Mouse (Mus musculus) brown adipose tissue, adult 24 weeks (tissue): ENCODE results near the gene Plekha8. TPM values are rescaled to one million over a fixed set of nuclear protein-coding genes. Genes with fewer than 3 reads are reported as not detected.

Experiments used
- H3K27ac ChIP-seq: fragments of 200-500 bp; replicated peaks from 2 replicates; pipeline ENCODE4 v1.5.1; 2012; ENCODE audit warnings: low read depth, mild to moderate bottlenecking, low read length
- H3K4me1 ChIP-seq: fragments of 200-500 bp; 2 replicates; pipeline ENCODE4 v1.6.1; 2012; ENCODE audit warnings: low read length, mixed read lengths; ENCODE audit not compliant: control insufficient read depth, insufficient read depth, insufficient read length
- H3K4me3 ChIP-seq: fragments of 200-500 bp; 2 replicates; pipeline ENCODE4 v1.5.1; 2012; ENCODE audit warnings: low read depth, mild to moderate bottlenecking, low read length, moderate library complexity; ENCODE audit not compliant: insufficient read depth
- polyA plus RNA-seq: library from polyadenylated mRNA; stranded (reverse); fragments of >200 nt; gene quantifications from 2 replicates; pipeline ENCODE4 v1.2.4, GENCODE M21; 2012; ENCODE audit not compliant: missing spikeins, insufficient read depth, insufficient read length

Plekha8 gene
- polyA plus RNA-seq, 1 experiment: 8.2 TPM

DNA sequence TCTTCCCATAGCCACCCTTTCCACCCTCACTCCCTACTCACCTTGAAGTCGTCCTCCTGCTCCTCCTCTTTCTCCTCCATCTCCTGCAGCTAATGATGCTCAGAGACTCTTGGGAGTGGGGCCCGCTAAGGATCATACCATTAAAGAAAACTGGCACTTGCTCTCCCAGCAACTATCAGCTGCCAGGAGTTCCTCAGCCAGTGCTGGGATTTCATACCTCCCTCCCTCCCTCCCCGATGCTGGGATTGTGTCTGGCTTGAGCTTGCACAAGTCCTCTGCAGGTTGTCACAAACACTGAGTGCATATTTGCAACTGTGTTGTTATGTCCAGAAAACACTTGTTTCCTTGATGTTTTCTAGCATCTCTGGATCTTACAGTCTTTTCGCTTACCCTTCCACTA, 2.3 kb downstream of the Plekha8 start, which contains the start of gene Fkbp14:
Gene Fkbp14, minus strand, starts transcription at position 101 of the 400 bp plus-strand sequence.
- no peak within 1 kb of the TSS for H3K27ac ChIP-seq
- H3K4me3 ChIP-seq: peak within 1 kb of the TSS; percentile 7; the same call in 1 of the 2 replicates
- no peaks in the 10 kb centered on the region; the same call in 1 of the 2 replicates for H3K4me1 ChIP-seq

GRCm38 (mm10) chr6:54597711-54598110, 2.8 kb downstream of the Plekha8 start:
- H3K27ac ChIP-seq: no peak overlapping the region
- H3K4me3 ChIP-seq: no peak overlapping the region
- H3K4me1 ChIP-seq: no peaks in the 10 kb centered on the region; the same call in 1 of the 2 replicates

DNA sequence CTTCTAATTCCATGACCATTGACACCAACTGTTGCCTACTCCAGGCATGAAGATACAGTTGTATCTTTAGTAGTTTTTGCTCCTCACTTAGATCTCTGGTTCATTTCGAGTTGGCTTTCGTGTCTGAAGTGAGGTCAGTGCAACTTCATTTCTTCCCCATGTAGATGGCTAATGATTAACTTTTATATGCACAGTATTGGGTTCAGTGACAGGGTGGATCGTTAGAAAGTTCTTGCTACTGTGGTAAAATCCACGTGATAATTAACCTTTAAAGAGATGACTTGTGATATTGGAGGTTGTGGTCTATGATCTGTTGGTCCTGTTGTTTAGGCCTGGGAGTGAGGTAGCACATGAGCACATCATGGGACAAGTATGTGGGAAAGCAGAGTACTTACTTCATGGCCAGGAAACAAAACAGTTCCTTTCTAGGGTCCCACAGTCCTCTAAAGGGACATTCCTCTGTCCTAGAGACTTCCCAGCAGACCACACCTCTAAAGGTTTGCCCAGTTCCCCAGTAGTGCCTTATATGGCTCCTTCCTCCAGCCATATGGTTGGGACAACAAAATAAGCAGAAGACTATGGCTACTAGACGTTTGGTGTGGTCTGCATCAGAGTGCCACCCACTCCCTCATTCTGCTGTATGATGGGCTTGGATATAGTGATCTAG, 5.9 kb downstream of the Plekha8 start:
- no peak overlapping the region for H3K4me3 ChIP-seq
- no peak overlapping the region for H3K27ac ChIP-seq
- peaks cover 2% of the 10 kb centered on the region; the same call in 1 of the 2 replicates for H3K4me1 ChIP-seq

DNA sequence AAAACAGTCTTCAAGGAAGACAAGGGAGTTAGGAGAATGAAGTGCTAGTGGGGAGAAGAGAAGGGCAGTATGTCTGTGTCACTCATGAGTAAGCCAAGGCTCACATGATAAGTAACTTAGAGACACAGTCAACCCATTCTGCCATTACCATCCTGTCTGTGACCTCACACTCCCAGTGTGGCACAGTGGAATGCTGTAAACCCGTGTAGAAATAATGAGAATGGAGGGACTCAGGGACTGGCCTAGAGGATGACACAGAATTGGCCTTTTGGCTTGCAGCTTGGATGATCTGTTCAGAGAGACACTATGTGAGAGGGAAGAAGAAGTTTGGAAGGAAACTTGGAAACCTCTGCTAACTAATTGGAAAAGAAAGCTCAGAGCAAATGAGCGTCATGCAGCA, 8.0 kb downstream of the Plekha8 start:
- no peak overlapping the region for H3K4me3 ChIP-seq
- H3K4me1 ChIP-seq: peaks cover 2% of the 10 kb centered on the region; the same call in 1 of the 2 replicates
- H3K27ac ChIP-seq: no peak overlapping the region

DNA sequence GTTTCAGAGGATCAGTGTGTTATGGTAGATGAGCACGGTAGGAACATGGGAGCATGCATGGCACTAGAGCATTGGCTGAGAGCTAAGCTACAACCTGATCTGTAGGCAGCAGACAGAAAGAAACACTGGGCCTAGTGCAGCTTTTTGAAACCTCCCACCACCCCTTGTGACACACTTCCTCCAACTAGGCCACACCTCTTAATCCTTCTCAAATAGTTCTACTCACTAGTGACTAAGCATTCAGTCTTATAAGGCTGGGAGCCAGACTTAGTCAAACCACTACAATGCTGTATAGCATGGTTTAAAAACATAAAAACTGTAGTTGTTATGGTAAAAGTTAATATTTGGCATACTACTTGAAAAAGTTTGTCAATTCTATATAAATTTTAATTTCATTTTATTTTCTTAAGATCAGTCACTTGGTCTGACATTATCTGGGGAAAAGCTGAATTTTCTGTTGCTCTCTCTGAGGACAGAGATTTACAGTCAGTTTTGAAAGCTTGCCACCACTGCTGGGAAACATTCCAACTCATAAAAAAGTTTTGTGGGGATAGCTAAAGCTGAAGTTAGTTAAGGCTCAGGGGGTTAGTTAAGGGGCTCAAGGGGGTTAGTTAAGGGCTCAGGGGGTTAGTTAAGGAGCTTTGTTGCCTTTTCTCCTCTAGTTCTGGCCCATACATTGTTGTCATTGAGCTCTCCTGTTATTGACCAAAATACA, 9.2 kb downstream of the Plekha8 start:
- Histone ChIP-seq H3K27ac (peak overlapping the region; percentile 38), H3K4me1 (peaks cover 2% of the 10 kb centered on the region; the same call in 1 of the 2 replicates), H3K4me3 (no peak overlapping the region)

DNA sequence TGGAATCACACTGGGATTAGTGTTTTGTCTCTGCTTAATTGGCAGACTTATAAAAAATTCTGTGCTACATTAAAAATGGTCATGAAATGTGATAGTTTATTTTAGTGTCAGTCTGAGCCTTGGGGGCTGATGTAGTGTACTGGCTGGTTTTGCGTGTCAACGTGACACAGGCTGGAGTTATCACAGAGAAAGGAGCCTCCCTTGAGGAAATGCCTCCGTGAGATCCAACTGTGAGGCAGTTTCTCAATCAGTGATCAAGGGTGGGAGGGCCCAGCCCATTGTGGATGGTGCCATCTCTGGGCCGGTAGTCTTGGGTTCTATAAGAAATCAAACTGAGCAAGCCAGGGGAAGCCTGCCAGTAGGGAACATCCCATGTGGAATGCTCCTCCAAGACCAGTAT, 11.3 kb downstream of the Plekha8 start:
- Histone ChIP-seq H3K27ac (no peak overlapping the region), H3K4me3 (no peak overlapping the region), H3K4me1 (peaks cover 2% of the 10 kb centered on the region; the same call in 1 of the 2 replicates)

DNA sequence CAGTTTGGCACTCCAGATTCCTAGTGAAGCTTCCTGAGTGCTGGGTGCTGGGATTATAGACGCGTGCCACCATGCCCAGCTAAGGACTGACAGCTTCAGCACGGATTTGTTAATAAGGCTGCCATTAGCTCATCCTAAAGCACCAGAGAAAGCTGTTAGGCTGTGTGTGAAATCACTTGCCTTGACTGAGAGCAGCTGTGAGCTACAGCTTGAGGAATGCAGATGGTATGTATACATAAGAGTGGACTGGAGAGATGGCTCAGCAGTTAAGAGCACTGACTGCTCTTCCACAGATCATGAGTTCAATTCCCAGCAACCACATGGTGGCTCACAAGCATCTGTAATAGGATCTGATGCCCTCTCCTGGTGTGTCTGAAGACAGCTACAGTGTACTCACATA, 22.5 kb downstream of the Plekha8 start:
- H3K4me3 ChIP-seq: no peak overlapping the region
- no peaks in the 10 kb centered on the region for H3K4me1 ChIP-seq
- no peak overlapping the region for H3K27ac ChIP-seq

GRCm38 (mm10) chr6:54619530-54619929, 24.6 kb downstream of the Plekha8 start:
- H3K4me1 ChIP-seq: no peaks in the 10 kb centered on the region
- H3K27ac ChIP-seq: no peak overlapping the region
- H3K4me3 ChIP-seq: no peak overlapping the region

DNA sequence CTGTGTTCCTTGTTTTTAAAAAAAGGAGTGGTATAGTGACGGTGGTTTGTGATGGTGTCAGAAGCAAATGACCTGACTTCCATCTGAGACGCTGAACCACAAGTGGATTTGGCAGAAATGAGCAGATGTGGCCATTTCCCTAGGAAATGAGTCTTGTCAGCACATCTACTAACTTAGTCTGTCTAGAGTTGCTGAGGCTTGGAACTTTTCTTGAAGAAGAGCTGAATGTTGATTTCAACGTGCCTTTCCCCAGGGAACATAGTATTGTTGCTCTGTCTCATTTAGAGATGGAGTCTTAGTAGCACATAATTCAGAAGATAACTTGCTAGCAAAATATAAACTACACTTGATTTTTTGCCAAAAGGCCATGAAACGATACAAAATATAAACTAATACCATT, 25.4 kb downstream of the Plekha8 start:
- no peak overlapping the region for H3K27ac ChIP-seq
- H3K4me1 ChIP-seq: no peaks in the 10 kb centered on the region
- H3K4me3 ChIP-seq: no peak overlapping the region

GRCm38 (mm10) chr6:54628381-54628780, 33.5 kb downstream of the Plekha8 start:
- Histone ChIP-seq H3K4me3 (no peak overlapping the region), H3K27ac (no peak overlapping the region), H3K4me1 (no peaks in the 10 kb centered on the region)

GRCm38 (mm10) chr6:54629734-54630133, 34.8 kb downstream of the Plekha8 start:
- Histone ChIP-seq H3K4me3 (no peak overlapping the region), H3K27ac (no peak overlapping the region), H3K4me1 (no peaks in the 10 kb centered on the region)

- Histone ChIP-seq H3K4me3 (no peak overlapping the region), H3K4me1 (no peaks in the 10 kb centered on the region), H3K27ac (no peak overlapping the region)
These were observed 36.6 kb downstream of the Plekha8 start for GRCm38 (mm10) chr6:54631462-54631861.

DNA sequence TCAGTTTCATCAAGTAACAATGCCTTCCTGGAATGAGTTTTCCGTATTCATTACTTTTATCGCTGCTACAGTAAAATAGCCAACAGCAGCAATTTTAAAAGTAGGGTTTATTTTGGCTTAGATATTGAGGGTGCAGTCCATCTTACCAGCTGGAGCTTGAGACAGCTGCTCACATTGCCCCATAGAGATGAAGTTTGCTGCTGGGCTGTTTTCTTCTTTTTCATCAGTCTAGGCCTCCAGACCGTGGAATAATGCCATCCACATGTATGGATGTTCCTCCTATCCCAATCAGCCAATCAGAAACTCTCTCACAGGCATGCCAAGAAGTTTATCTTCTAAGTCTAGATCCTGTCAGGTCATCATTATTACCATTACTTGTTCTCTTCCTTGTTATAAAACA, 45.0 kb downstream of the Plekha8 start:
- H3K27ac ChIP-seq: no peak overlapping the region
- no peak overlapping the region for H3K4me3 ChIP-seq
- no peaks in the 10 kb centered on the region for H3K4me1 ChIP-seq

GRCm38 (mm10) chr6:54641953-54642352, 47.0 kb downstream of the Plekha8 start:
- Histone ChIP-seq H3K27ac (no peak overlapping the region), H3K4me1 (no peaks in the 10 kb centered on the region)

GRCm38 (mm10) chr6:54643181-54643580, 48.3 kb downstream of the Plekha8 start:
- H3K4me1 ChIP-seq: no peaks in the 10 kb centered on the region
- H3K27ac ChIP-seq: no peak overlapping the region
- no peak overlapping the region for H3K4me3 ChIP-seq

More at GRCm38 (mm10) chr6:54641953-54642352, 47.0 kb downstream of the Plekha8 start:
- H3K4me3 ChIP-seq: no peak overlapping the region
